Mouse (Mus musculus): ENCODE data around the gene Xpo6. TPM values are rescaled to one million over a fixed set of nuclear protein-coding genes. Genes with fewer than 3 reads are reported as not detected.
A peak's percentile ranks its signal among the peaks of the same experiment; 100 is the strongest.

Gene Xpo6
- polyA plus RNA-seq, 1 experiment from 2014 or later, result 51.9 TPM

GRCm38 (mm10) chr7:126082286-126082741 is 118.0 kb downstream of the Xpo6 start, which contains the start of gene Gsg1l:
Gsg1l (minus strand) TSS chr7:126082411.
- WGBS, result under 1% methylated on average over 39 of the region's 49 CpGs
- H3K4me3 ChIP-seq (replicated peaks; ENCODE audit: low read length), result peak within 1 kb of the TSS; percentile 63
- H3K27ac ChIP-seq (ENCODE audit: low read length), result no peak within 1 kb of the TSS
- H3K4me2 ChIP-seq (ENCODE audit: low read length), result peak within 1 kb of the TSS; percentile 96
- H3K9ac ChIP-seq (replicated peaks; ENCODE audit: low read depth, low read length), result peak within 1 kb of the TSS; percentile 64
- no peaks in the 10 kb centered on the region for H3K9me3 ChIP-seq (ENCODE audit: control insufficient read depth, low read length)
- ATAC-seq, result peak; percentile 56
- H3K27me3 ChIP-seq (replicated peaks; ENCODE audit: control insufficient read depth, insufficient read depth, low read length), result peaks cover 28% of the 10 kb centered on the region
- H3K36me3 ChIP-seq (ENCODE audit: control insufficient read depth, insufficient read depth), result no peaks in the 10 kb centered on the region
- H3K4me1 ChIP-seq (replicated peaks; ENCODE audit: control insufficient read depth, insufficient read depth, low read length), result peaks cover 34% of the 10 kb centered on the region

- H3K4me3 ChIP-seq (replicated peaks; ENCODE audit: low read length), result peak overlapping the region; percentile 63
- peak overlapping the region; percentile 96 for H3K4me2 ChIP-seq (ENCODE audit: low read length)
- H3K9ac ChIP-seq (replicated peaks; ENCODE audit: low read depth, low read length), result peak overlapping the region; percentile 64
- H3K4me1 ChIP-seq (replicated peaks; ENCODE audit: control insufficient read depth, insufficient read depth, low read length), result peaks cover 30% of the 10 kb centered on the region
- H3K27me3 ChIP-seq (replicated peaks; ENCODE audit: control insufficient read depth, insufficient read depth, low read length), result peaks cover 28% of the 10 kb centered on the region
- H3K9me3 ChIP-seq (ENCODE audit: control insufficient read depth, low read length), result no peaks in the 10 kb centered on the region
- no peak overlapping the region for H3K27ac ChIP-seq (ENCODE audit: low read length)
- under 1% methylated on average over 79 of the region's 80 CpGs for WGBS
- ATAC-seq, result peak; percentile 22
- H3K36me3 ChIP-seq (ENCODE audit: control insufficient read depth, insufficient read depth), result no peaks in the 10 kb centered on the region
Observed at GRCm38 (mm10) chr7:126081727-126082285, 118.5 kb downstream of the Xpo6 start.

GRCm38 (mm10) chr7:126080949-126081654 is 119.2 kb downstream of the Xpo6 start:
- H3K4me3 ChIP-seq (replicated peaks; ENCODE audit: low read length), result peak overlapping the region; percentile 63
- peaks cover 28% of the 10 kb centered on the region for H3K27me3 ChIP-seq (replicated peaks; ENCODE audit: control insufficient read depth, insufficient read depth, low read length)
- peaks cover 24% of the 10 kb centered on the region for H3K4me1 ChIP-seq (replicated peaks; ENCODE audit: control insufficient read depth, insufficient read depth, low read length)
- peak overlapping the region; percentile 10; the same call in 1 of the 2 replicates for H3K27ac ChIP-seq (ENCODE audit: low read length)
- no peak for ATAC-seq
- H3K4me2 ChIP-seq (ENCODE audit: low read length), result peak overlapping the region; percentile 96
- H3K9me3 ChIP-seq (ENCODE audit: control insufficient read depth, low read length), result no peaks in the 10 kb centered on the region
- WGBS, result 10% methylated on average over 16 of the region's 16 CpGs
- peak overlapping the region; percentile 64 for H3K9ac ChIP-seq (replicated peaks; ENCODE audit: low read depth, low read length)
- no peaks in the 10 kb centered on the region for H3K36me3 ChIP-seq (ENCODE audit: control insufficient read depth, insufficient read depth)

- Histone ChIP-seq H3K9me3 (ENCODE audit: control insufficient read depth, low read length) (no peaks in the 10 kb centered on the region), H3K27ac (ENCODE audit: low read length) (no peak overlapping the region), H3K4me1 (replicated peaks; ENCODE audit: control insufficient read depth, insufficient read depth, low read length) (peaks cover 5% of the 10 kb centered on the region; the same call in 1 of the 2 replicates), H3K4me2 (ENCODE audit: low read length) (no peak overlapping the region), H3K4me3 (replicated peaks; ENCODE audit: low read length) (no peak overlapping the region), H3K27me3 (replicated peaks; ENCODE audit: control insufficient read depth, insufficient read depth, low read length) (peaks cover 15% of the 10 kb centered on the region), H3K36me3 (ENCODE audit: control insufficient read depth, insufficient read depth) (no peaks in the 10 kb centered on the region), H3K9ac (replicated peaks; ENCODE audit: low read depth, low read length) (no peak overlapping the region)
- ATAC-seq, result no peak
- WGBS, result 87% methylated on average over 1 of the region's 1 CpGs
Observed at GRCm38 (mm10) chr7:126076935-126077334, 123.4 kb downstream of the Xpo6 start.

DNA sequence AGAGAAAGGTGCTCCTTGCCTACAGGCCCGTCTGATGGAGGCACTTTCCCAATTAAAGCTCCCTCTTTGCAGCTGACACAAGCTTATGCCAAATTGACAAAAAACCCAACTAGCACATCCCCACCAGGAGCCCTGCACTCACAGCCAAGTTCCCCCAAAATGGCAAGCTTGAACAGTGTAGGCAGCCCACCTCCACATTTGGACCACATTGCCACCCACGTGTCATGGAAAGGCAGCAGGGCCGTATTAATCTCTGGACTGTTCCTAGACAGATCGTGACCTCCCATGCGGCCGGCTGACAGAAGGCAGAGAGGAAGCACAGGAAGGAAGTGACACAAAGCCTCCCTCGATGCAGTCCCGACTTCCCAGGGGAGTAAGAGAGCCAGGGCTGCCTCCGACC is 125.2 kb downstream of the Xpo6 start:
- no peak overlapping the region for H3K4me3 ChIP-seq (replicated peaks; ENCODE audit: low read length)
- ATAC-seq, result no peak
- H3K27me3 ChIP-seq (replicated peaks; ENCODE audit: control insufficient read depth, insufficient read depth, low read length), result peaks cover 2% of the 10 kb centered on the region
- no peaks in the 10 kb centered on the region for H3K36me3 ChIP-seq (ENCODE audit: control insufficient read depth, insufficient read depth)
- no peaks in the 10 kb centered on the region for H3K4me1 ChIP-seq (replicated peaks; ENCODE audit: control insufficient read depth, insufficient read depth, low read length)
- no peak overlapping the region for H3K9ac ChIP-seq (replicated peaks; ENCODE audit: low read depth, low read length)
- no peak overlapping the region for H3K27ac ChIP-seq (ENCODE audit: low read length)
- no peak overlapping the region for H3K4me2 ChIP-seq (ENCODE audit: low read length)
- no peaks in the 10 kb centered on the region for H3K9me3 ChIP-seq (ENCODE audit: control insufficient read depth, low read length)
- WGBS, result 79% methylated on average over 9 of the region's 9 CpGs

- no peak for ATAC-seq
- Histone ChIP-seq H3K4me1 (replicated peaks; ENCODE audit: control insufficient read depth, insufficient read depth, low read length) (peaks cover 11% of the 10 kb centered on the region), H3K9me3 (ENCODE audit: control insufficient read depth, low read length) (0 out of 2 replicates have a peak, but pooled peaks cover 2% of the 10 kb centered on the region), H3K9ac (replicated peaks; ENCODE audit: low read depth, low read length) (no peak overlapping the region), H3K36me3 (ENCODE audit: control insufficient read depth, insufficient read depth) (no peaks in the 10 kb centered on the region), H3K27me3 (replicated peaks; ENCODE audit: control insufficient read depth, insufficient read depth, low read length) (no peaks in the 10 kb centered on the region), H3K4me2 (ENCODE audit: low read length) (no peak overlapping the region), H3K4me3 (replicated peaks; ENCODE audit: low read length) (no peak overlapping the region), H3K27ac (ENCODE audit: low read length) (no peak overlapping the region)
- 96% methylated on average over 4 of the region's 4 CpGs for WGBS
Observed at GRCm38 (mm10) chr7:126070321-126070720, 130.0 kb downstream of the Xpo6 start.

GRCm38 (mm10) chr7:126066777-126067176 is 133.5 kb downstream of the Xpo6 start:
- Histone ChIP-seq H3K27me3 (replicated peaks; ENCODE audit: control insufficient read depth, insufficient read depth, low read length) (no peaks in the 10 kb centered on the region), H3K4me2 (ENCODE audit: low read length) (no peak overlapping the region), H3K4me1 (replicated peaks; ENCODE audit: control insufficient read depth, insufficient read depth, low read length) (peaks cover 11% of the 10 kb centered on the region), H3K27ac (ENCODE audit: low read length) (peak overlapping the region; percentile 52), H3K4me3 (replicated peaks; ENCODE audit: low read length) (no peak overlapping the region), H3K9ac (replicated peaks; ENCODE audit: low read depth, low read length) (no peak overlapping the region), H3K36me3 (ENCODE audit: control insufficient read depth, insufficient read depth) (no peaks in the 10 kb centered on the region), H3K9me3 (ENCODE audit: control insufficient read depth, low read length) (0 out of 2 replicates have a peak, but pooled peaks cover 6% of the 10 kb centered on the region)
- ATAC-seq, result peak; percentile 59
- WGBS, result 34% methylated on average over 14 of the region's 14 CpGs

DNA sequence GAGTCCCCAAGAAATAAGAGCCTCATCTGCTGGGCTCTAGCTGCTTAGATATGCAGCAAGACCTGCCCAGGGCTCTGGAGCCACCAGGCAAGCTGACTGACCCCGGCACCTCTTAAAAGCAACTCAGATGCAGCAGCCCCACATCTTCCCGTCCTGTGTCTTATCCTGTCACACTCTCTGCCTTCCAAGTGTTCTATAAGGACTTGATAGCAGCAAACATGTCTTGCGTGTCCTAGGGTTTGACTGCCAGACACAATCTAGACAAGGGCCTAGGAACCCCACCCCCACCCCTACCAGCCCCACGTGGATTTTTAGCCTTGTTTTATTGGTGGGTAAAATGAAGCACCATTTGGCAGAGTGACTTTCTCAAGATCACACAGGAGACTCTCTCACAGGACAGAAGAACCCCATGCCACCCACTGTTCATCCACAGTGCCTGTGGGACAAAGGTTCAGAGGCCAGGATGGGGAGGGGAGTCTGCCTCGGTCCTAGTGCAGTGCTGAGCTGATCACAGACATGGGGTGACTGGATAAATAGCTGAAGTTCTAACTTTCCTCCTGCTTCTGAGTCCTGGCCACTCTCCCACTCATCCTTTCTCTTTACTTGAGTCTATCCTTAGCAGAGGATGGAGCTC is 134.9 kb downstream of the Xpo6 start:
- no peak overlapping the region for H3K27ac ChIP-seq (ENCODE audit: low read length)
- H3K9ac ChIP-seq (replicated peaks; ENCODE audit: low read depth, low read length), result no peak overlapping the region
- H3K4me1 ChIP-seq (replicated peaks; ENCODE audit: control insufficient read depth, insufficient read depth, low read length), result peaks cover 11% of the 10 kb centered on the region
- H3K27me3 ChIP-seq (replicated peaks; ENCODE audit: control insufficient read depth, insufficient read depth, low read length), result no peaks in the 10 kb centered on the region
- 73% methylated on average over 5 of the region's 5 CpGs for WGBS
- no peak overlapping the region for H3K4me3 ChIP-seq (replicated peaks; ENCODE audit: low read length)
- no peak overlapping the region for H3K4me2 ChIP-seq (ENCODE audit: low read length)
- no peak for ATAC-seq
- 0 out of 2 replicates have a peak, but pooled peaks cover 6% of the 10 kb centered on the region for H3K9me3 ChIP-seq (ENCODE audit: control insufficient read depth, low read length)
- no peaks in the 10 kb centered on the region for H3K36me3 ChIP-seq (ENCODE audit: control insufficient read depth, insufficient read depth)

DNA sequence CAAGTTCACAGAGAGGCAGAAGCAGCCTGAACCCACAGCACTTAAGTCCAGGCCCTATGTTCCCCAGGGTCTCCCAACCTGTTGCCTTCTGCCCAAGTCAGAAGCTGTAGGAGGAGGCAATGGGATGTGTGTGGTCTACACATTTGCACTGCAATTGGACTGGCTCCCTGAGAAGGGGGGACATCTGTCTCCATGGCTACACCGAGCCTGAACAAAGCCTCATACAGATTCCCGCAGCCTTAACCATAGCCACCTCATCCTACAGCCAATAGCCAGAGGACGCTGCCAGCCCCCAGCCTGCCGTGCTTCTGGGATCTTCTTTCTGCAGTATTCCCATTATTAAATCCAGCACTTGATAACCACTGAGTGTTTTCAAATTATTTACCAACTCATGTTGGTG is 138.1 kb downstream of the Xpo6 start:
- WGBS, result 10% methylated on average over 4 of the region's 4 CpGs
- Histone ChIP-seq H3K4me1 (replicated peaks; ENCODE audit: control insufficient read depth, insufficient read depth, low read length) (peaks cover 17% of the 10 kb centered on the region), H3K4me2 (ENCODE audit: low read length) (no peak overlapping the region), H3K4me3 (replicated peaks; ENCODE audit: low read length) (no peak overlapping the region), H3K27me3 (replicated peaks; ENCODE audit: control insufficient read depth, insufficient read depth, low read length) (no peaks in the 10 kb centered on the region), H3K9me3 (ENCODE audit: control insufficient read depth, low read length) (0 out of 2 replicates have a peak, but pooled peaks cover 4% of the 10 kb centered on the region), H3K9ac (replicated peaks; ENCODE audit: low read depth, low read length) (no peak overlapping the region), H3K36me3 (ENCODE audit: control insufficient read depth, insufficient read depth) (no peaks in the 10 kb centered on the region), H3K27ac (ENCODE audit: low read length) (no peak overlapping the region)
- peak; percentile 51 for ATAC-seq
